Mouse (Mus musculus): ENCODE data around the gene Minos1.

The Minos1 gene

GRCm38 (mm10) chr4:139142985-139143384 lies 12.1 kb upstream of the Minos1 start:
- no peak for DNase-seq (ENCODE audit: low spot score)

GRCm38 (mm10) chr4:139141785-139142184 lies 10.9 kb upstream of the Minos1 start:
- DNase-seq (ENCODE audit: low spot score), result no peak

GRCm38 (mm10) chr4:139140267-139140666 lies 9.4 kb upstream of the Minos1 start:
- no peak for DNase-seq (ENCODE audit: low spot score)

- DNase-seq (ENCODE audit: low spot score), result no peak
These were observed 5.1 kb upstream of the Minos1 start for GRCm38 (mm10) chr4:139136011-139136410.

GRCm38 (mm10) chr4:139133109-139133508 lies 2.2 kb upstream of the Minos1 start:
- DNase-seq (ENCODE audit: low spot score), result no peak

- no peak for DNase-seq (ENCODE audit: low spot score)
These were observed 1.2 kb upstream of the Minos1 start for GRCm38 (mm10) chr4:139131858-139132672.

- DNase-seq (ENCODE audit: low spot score), result no peak
These were observed 860 bp downstream of the Minos1 start for GRCm38 (mm10) chr4:139129806-139130700.

GRCm38 (mm10) chr4:139126475-139126874 lies 4.4 kb downstream of the Minos1 start:
- no peak for DNase-seq (ENCODE audit: low spot score)

- DNase-seq (ENCODE audit: low spot score), result no peak
These were observed 6.0 kb downstream of the Minos1 start for GRCm38 (mm10) chr4:139124940-139125339.

- DNase-seq (ENCODE audit: low spot score), result no peak
These were observed 8.4 kb downstream of the Minos1 start for GRCm38 (mm10) chr4:139122557-139122956.

- no peak for DNase-seq (ENCODE audit: low spot score)
These were observed 9.9 kb downstream of the Minos1 start for GRCm38 (mm10) chr4:139120998-139121397.

GRCm38 (mm10) chr4:139120281-139120814 lies 10.6 kb downstream of the Minos1 start:
- DNase-seq (ENCODE audit: low spot score), result no peak

GRCm38 (mm10) chr4:139116356-139117063 lies 14.4 kb downstream of the Minos1 start:
- DNase-seq (ENCODE audit: low spot score), result no peak

GRCm38 (mm10) chr4:139115721-139116120 lies 15.2 kb downstream of the Minos1 start:
- DNase-seq (ENCODE audit: low spot score), result no peak

GRCm38 (mm10) chr4:139112482-139112881 lies 18.4 kb downstream of the Minos1 start:
- no peak for DNase-seq (ENCODE audit: low spot score)

- no peak for DNase-seq (ENCODE audit: low spot score)
These were observed 19.5 kb downstream of the Minos1 start for GRCm38 (mm10) chr4:139111421-139111820.

- DNase-seq (ENCODE audit: low spot score), result no peak
These were observed 20.1 kb downstream of the Minos1 start for GRCm38 (mm10) chr4:139110858-139111257.

GRCm38 (mm10) chr4:139105453-139105852 lies 25.5 kb downstream of the Minos1 start:
- no peak for DNase-seq (ENCODE audit: low spot score)

- no peak for DNase-seq (ENCODE audit: low spot score)
These were observed 29.4 kb downstream of the Minos1 start for GRCm38 (mm10) chr4:139101546-139101945.

- DNase-seq (ENCODE audit: low spot score), result no peak
These were observed 30.6 kb downstream of the Minos1 start for GRCm38 (mm10) chr4:139100326-139100725.

GRCm38 (mm10) chr4:139096201-139096600 lies 34.7 kb downstream of the Minos1 start:
- DNase-seq (ENCODE audit: low spot score), result no peak

GRCm38 (mm10) chr4:139095406-139095805 lies 35.5 kb downstream of the Minos1 start:
- DNase-seq (ENCODE audit: low spot score), result no peak

Measured in layer of hippocampus, adult 9-10 months (tissue).